In the genomic region with DNA sequence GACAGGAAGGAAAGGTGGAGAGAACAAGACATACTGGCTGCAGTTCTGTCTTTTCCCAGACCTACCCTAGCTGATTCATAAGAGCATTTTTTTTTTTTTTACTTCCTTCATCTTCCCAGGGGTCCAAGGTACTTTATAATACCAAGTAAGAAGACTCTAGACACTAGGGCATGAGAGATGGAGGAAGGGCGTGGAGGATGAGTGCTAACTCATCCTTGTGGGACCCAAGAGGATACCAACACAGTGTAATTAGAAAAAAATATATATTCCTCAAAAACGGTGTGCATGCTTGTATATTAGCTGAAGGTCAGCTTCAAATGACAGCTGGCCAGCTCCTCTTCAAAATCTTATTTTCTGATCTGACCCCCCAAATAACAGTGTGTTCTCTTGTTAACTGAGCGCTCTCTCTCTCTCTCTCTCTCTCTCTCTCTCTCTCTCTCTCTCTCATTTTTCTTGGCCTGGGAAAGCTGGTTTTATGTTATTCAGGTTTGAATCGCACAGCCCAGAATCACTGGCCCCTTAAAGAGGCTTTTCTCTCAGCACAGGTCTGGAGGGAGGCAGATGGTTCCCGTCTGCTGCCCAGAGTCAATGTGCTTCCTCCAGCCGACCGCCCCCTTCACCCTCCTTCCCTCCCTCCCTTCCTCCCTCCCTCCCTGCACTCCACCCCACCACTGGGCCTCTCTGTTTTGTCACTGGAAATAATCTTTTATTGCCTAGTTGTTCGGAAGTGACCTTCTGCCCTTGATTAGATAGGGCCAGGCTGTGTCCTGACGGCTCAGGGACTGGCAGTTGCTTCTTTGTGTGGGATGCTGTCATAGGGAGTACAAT, we compare ENCODE assay signal across 8 mouse cellular contexts. TPM values are rescaled to one million over a fixed set of nuclear protein-coding genes. Genes with fewer than 3 reads are reported as not detected.
DNase-seq lines count a peak whose midpoint lies in the region; ATAC-seq and TF ChIP-seq lines count a peak whose summit lies in the region.

No protein-coding gene starts in this region.

- H3K36me3 ChIP-seq in intestine, embryonic 14.5 days (ENCODE audit: control insufficient read depth, insufficient read depth, low read length), result no peaks in the 10 kb centered on the region
- no peaks in the 10 kb centered on the region for H3K36me3 ChIP-seq in liver, postnatal 0 days (replicated peaks; ENCODE audit: insufficient read depth, low read length)
- H3K36me3 ChIP-seq in stomach, postnatal 0 days (ENCODE audit: control insufficient read depth, insufficient read depth, low read length), result no peaks in the 10 kb centered on the region; the same call in 1 of the 2 replicates

- intact Hi-C loops in left cerebral cortex, postnatal 4 days (cut with DNase I), result no loop called here
- intact Hi-C loops in left cerebral cortex, postnatal 36 days (cut with DNase I), result no loop called here
- intact Hi-C loops in gastrocnemius, postnatal 14 days (cut with DNase I; ENCODE audit: low total_unique reads), result no loop called here

- peaks cover 16% of the 10 kb centered on the region for H3K4me1 ChIP-seq in intestine, embryonic 14.5 days (replicated peaks; ENCODE audit: control insufficient read depth, insufficient read depth, low read length)
- H3K4me1 ChIP-seq in liver, postnatal 0 days (ENCODE audit: insufficient read depth), result peaks cover 9% of the 10 kb centered on the region; the same call in 1 of the 2 replicates
- no peaks in the 10 kb centered on the region for H3K4me1 ChIP-seq in stomach, postnatal 0 days (replicated peaks; ENCODE audit: control insufficient read depth, insufficient read depth)
- H3K4me1 ChIP-seq in cerebellum, adult 2 months (ENCODE audit: control insufficient read depth, insufficient read depth, low read length), result no peaks in the 10 kb centered on the region

- H3K27me3 ChIP-seq in intestine, embryonic 14.5 days (replicated peaks; ENCODE audit: control insufficient read depth, insufficient read depth, low read length), result 0 out of 2 replicates have a peak, but pooled peaks cover 5% of the 10 kb centered on the region
- H3K27me3 ChIP-seq in liver, postnatal 0 days (ENCODE audit: insufficient read depth, low read length), result no peaks in the 10 kb centered on the region
- no peaks in the 10 kb centered on the region for H3K27me3 ChIP-seq in stomach, postnatal 0 days (ENCODE audit: control insufficient read depth, insufficient read depth, low read length)
- H3K27me3 ChIP-seq in cerebellum, adult 2 months (ENCODE audit: control insufficient read depth, insufficient read depth, low read length), result no peaks in the 10 kb centered on the region; the same call in 1 of the 2 replicates

- H3K9ac ChIP-seq in intestine, embryonic 14.5 days (ENCODE audit: low read length), result no peak overlapping the region
- no peak overlapping the region for H3K9ac ChIP-seq in liver, postnatal 0 days (replicated peaks)
- no peak overlapping the region for H3K9ac ChIP-seq in stomach, postnatal 0 days (ENCODE audit: low read length)

- peaks cover 18% of the 10 kb centered on the region for H3K9me3 ChIP-seq in intestine, embryonic 14.5 days (ENCODE audit: control insufficient read depth, low read length)
- no peaks in the 10 kb centered on the region for H3K9me3 ChIP-seq in liver, postnatal 0 days (ENCODE audit: low read length)
- no peaks in the 10 kb centered on the region for H3K9me3 ChIP-seq in stomach, postnatal 0 days (ENCODE audit: control insufficient read depth, low read length)

- TF ChIP-seq POLR2A in cerebellum, adult 2 months (IDR thresholded peaks at IDR 0.05; ENCODE audit: borderline replicate concordance, insufficient read depth, low read length), result no peak

- WGBS in intestine, embryonic 14.5 days, result 12% methylated on average over 9 of the region's 9 CpGs
- 17% methylated on average over 9 of the region's 9 CpGs for WGBS in liver, postnatal 0 days (ENCODE audit: insufficient replicate concordance)
- WGBS in stomach, postnatal 0 days, result 25% methylated on average over 9 of the region's 9 CpGs
- 40% methylated on average over 9 of the region's 9 CpGs for WGBS in cerebellum, adult 2 months

- DNase-seq in left cerebral cortex, postnatal 4 days, result peak; percentile 64
- DNase-seq in left cerebral cortex, postnatal 36 days (ENCODE audit: low spot score in 2 of 2), result no peak
- peak; percentile 59 for DNase-seq in gastrocnemius, postnatal 14 days
- DNase-seq in intestine, embryonic 14.5 days (ENCODE audit: low spot score), result no peak
- no peak for DNase-seq in liver, postnatal 0 days
- peak; percentile 56 for DNase-seq in stomach, postnatal 0 days (ENCODE audit: low spot score)
- no peak for DNase-seq in cerebellum, adult 2 months
- no peak for DNase-seq in frontal cortex, adult 2 months (ENCODE audit: extremely low spot score in 1 of 2, low spot score in 1 of 2)

- no peak overlapping the region for H3K4me2 ChIP-seq in intestine, embryonic 14.5 days (ENCODE audit: low read length)
- no peak overlapping the region for H3K4me2 ChIP-seq in liver, postnatal 0 days (ENCODE audit: low read depth, low read length)
- H3K4me2 ChIP-seq in stomach, postnatal 0 days (replicated peaks; ENCODE audit: low read depth), result no peak overlapping the region

- ATAC-seq in intestine, embryonic 14.5 days (replicated peaks; ENCODE audit: low FRiP score, low TSS enrichment, low read depth), result peak; percentile 91
- ATAC-seq in liver, postnatal 0 days, result peak; percentile 77
- ATAC-seq in stomach, postnatal 0 days (ENCODE audit: low FRiP score, low TSS enrichment), result peak; percentile 74

- peak overlapping the region; percentile 40 for H3K27ac ChIP-seq in intestine, embryonic 14.5 days (ENCODE audit: low read depth)
- H3K27ac ChIP-seq in liver, postnatal 0 days (ENCODE audit: low read depth), result no peak overlapping the region
- no peak overlapping the region for H3K27ac ChIP-seq in stomach, postnatal 0 days (replicated peaks)
- no peak overlapping the region for H3K27ac ChIP-seq in cerebellum, adult 2 months (ENCODE audit: insufficient read depth, low read length)

- TF ChIP-seq EP300 in liver, postnatal 0 days (IDR thresholded peaks at IDR 0.05; ENCODE audit: low read depth), result peak; percentile 67
- TF ChIP-seq EP300 in stomach, postnatal 0 days (optimal IDR thresholded peaks at IDR 0.05), result no peak

- H3K4me3 ChIP-seq in intestine, embryonic 14.5 days (ENCODE audit: low read depth, low read length), result no peak overlapping the region
- no peak overlapping the region for H3K4me3 ChIP-seq in liver, postnatal 0 days (ENCODE audit: low read depth, low read length)
- no peak overlapping the region for H3K4me3 ChIP-seq in stomach, postnatal 0 days (ENCODE audit: low read depth, low read length)
- no peak overlapping the region for H3K4me3 ChIP-seq in cerebellum, adult 2 months (replicated peaks; ENCODE audit: insufficient read depth, low read depth, low read length)

- no peak for TF ChIP-seq CTCF in liver, postnatal 0 days (IDR thresholded peaks at IDR 0.05; ENCODE audit: low read depth)
- no peak for TF ChIP-seq CTCF in stomach, postnatal 0 days (IDR thresholded peaks at IDR 0.05; ENCODE audit: low read depth)
- TF ChIP-seq CTCF in cerebellum, adult 2 months (IDR thresholded peaks at IDR 0.05; ENCODE audit: borderline replicate concordance, insufficient read depth, low read depth, low read length), result no peak

RNA-seq across cellular contexts. Expression of a gene that starts 26.8 kb away (rescaled TPM):
- 10 to 100 TPM; 15.2 to 15.6 TPM for total RNA-seq in left cerebral cortex, postnatal 4 days (2021)
- 1 to 10 TPM; 9.5 to 9.6 TPM for total RNA-seq in left cerebral cortex, postnatal 36 days (2021)
- 10 to 100 TPM; 33.1 to 39.9 TPM for total RNA-seq in gastrocnemius, postnatal 14 days (2021)
- 18.4 and 18.5 TPM in 2 replicates for polyA plus RNA-seq in intestine, embryonic 14.5 days (2014; fragmentation: Nextera tagmentation; extraction: Ambion mirVana)
- polyA plus RNA-seq in liver, postnatal 0 days (2015; fragmentation: Nextera tagmentation; extraction: Ambion mirVana), result 3.7 and 4.8 TPM in 2 replicates
- 9.4 and 14.1 TPM in 2 replicates for polyA plus RNA-seq in stomach, postnatal 0 days (2015; fragmentation: Nextera tagmentation; extraction: Ambion mirVana)
- polyA plus RNA-seq in cerebellum, adult 2 months (2012; rRNA removed), result 11.6 and 11.8 TPM in 2 replicates
- polyA plus RNA-seq in frontal cortex, adult 2 months (2012; rRNA removed), result 11.1 and 11.6 TPM in 2 replicates

RNA-seq across cellular contexts. Expression of a gene that starts 57.8 kb away (rescaled TPM):
- total RNA-seq in left cerebral cortex, postnatal 4 days (2021), result 1 to 10 TPM; 1.5 to 2.8 TPM
- 1 to 10 TPM; 3.7 to 3.9 TPM for total RNA-seq in left cerebral cortex, postnatal 36 days (2021)
- under 1 TPM in 1 of 2 experiments, not detected in 1; 0.27 TPM for total RNA-seq in gastrocnemius, postnatal 14 days (2021)
- polyA plus RNA-seq in intestine, embryonic 14.5 days (2014; fragmentation: Nextera tagmentation; extraction: Ambion mirVana), result 5.2 and 6.0 TPM in 2 replicates
- 3.0 and 4.1 TPM in 2 replicates for polyA plus RNA-seq in liver, postnatal 0 days (2015; fragmentation: Nextera tagmentation; extraction: Ambion mirVana)
- polyA plus RNA-seq in stomach, postnatal 0 days (2015; fragmentation: Nextera tagmentation; extraction: Ambion mirVana), result 4.9 and 5.7 TPM in 2 replicates
- 17.5 and 18.4 TPM in 2 replicates for polyA plus RNA-seq in cerebellum, adult 2 months (2012; rRNA removed)
- 8.3 and 10.2 TPM in 2 replicates for polyA plus RNA-seq in frontal cortex, adult 2 months (2012; rRNA removed)

Comparison
In these comparisons a context has a peak if more than half of its experiments do, and no peak if none do; other contexts are left out.
1. DNase-seq: peak in left cerebral cortex, postnatal 4 days (single experiment), gastrocnemius, postnatal 14 days (single experiment) and stomach, postnatal 0 days (single experiment); none in left cerebral cortex, postnatal 36 days (0 of 2), intestine, embryonic 14.5 days (single experiment), liver, postnatal 0 days (single experiment), cerebellum, adult 2 months (0 of 2) and frontal cortex, adult 2 months (0 of 2).
2. Peak in every context shown above with its lines, with median percentiles within 50 percentile points of each other: ATAC-seq.